Mouse (Mus musculus): ENCODE data around the gene Src.
"Not testable (repeated sequence)": the region's sequence is repeated elsewhere in the genome, so short reads cannot be mapped to it uniquely, and the experiment has no call there.

Gene Src

DNA sequence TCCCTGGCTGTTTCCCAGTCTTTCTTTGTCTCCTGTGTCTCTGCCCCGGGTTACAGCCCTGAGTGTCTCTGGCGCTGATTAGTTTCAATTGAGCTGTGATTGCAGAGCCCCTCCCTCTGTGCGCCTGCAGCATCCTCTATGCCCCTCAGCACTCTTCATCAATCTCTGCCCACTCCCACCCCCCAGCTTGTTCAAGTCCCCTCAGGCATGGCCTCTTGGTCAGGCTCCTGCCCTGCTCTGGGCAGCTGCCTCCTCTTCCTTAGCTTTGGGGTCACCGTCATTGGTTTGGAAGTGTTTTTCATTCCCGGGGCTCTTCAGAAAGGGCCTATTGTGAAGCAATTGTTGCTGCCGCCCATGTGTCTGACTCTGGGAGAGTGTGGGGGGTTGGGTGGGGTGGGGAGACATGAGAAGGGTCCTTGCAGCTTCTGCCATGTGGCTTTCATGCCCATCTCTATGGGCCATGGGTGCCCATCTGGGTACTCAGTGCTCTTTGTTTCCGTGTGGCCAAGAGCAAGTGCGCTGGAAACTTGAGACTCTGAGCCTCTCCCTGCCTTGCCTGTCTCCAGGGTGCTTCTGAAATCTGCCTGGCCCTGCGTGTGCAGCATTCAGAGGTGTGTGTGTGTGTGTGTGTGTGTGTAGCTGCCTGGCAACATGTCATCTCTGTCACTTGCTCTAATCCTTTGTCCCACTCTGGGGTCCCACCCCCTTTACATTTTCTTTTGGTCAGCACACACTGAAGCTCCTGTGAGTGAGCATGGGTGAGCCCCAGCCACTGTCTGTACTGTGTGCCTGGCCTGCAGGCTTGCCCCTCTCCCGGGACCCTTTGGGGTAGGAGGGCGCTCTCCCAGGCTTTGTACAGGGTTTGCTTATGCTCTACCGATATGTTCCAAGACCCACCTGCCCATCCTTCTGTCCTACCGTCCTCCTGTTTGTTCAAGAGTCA is 57.5 kb downstream of the Src start:
- no peak for DNase-seq (ENCODE audit: low spot score in 2 of 2)

DNA sequence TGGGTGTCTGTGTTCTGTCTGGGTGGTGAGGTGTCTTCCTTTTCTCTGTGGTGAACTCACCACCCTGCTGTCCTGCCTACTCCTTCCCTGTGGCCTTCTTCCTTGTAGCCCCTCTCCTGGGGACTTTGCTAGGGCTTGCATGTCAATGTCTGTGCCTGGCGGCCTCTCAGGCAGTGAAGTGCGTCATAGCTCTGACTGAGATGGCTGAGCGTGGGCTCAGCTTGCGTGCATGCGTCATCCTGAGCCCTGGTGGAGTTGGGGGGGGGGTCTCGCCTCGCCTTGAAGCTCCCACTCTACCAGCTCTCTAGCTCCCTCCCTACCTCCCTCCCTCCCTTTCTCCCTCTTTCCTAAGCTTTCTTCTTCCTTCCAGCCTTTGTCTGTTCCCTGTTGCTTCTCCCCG is 60.4 kb downstream of the Src start:
- DNase-seq (ENCODE audit: low spot score in 2 of 2): no peak

DNA sequence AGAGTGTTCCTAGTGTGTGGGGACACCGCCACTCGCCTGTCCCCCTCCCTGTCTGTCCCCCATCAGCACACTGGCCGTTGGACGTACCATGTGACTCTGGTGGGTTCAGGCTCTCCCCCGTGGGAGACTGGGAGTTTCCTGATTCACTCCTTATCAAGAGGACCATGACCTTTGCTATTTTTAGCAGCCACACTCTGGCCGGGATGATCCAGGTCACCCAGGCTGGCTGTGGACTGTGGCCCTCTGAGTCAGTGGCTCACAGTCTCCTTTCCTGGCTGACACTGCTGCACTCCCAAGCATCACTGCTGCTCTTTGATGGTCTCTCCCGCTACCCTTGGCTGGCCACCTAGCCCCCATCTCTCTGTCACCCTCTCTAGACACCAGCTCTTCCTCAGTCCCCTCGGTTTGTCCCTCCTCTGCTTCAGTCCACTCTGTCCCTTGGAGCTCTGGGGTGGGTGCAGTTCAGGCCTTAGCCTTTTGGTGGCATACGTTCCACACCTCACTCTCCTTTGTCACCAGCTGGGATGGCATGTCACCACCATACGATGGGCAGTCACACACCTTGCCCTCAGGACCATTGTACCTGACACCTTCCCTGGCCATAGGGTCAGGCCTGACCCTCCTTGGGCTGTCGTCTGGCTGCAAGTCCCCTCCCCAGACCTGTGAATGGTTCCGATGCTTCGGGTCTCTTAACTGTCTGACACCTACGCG is 61.8 kb downstream of the Src start:
- DNase-seq (ENCODE audit: low spot score in 2 of 2): no peak

DNA sequence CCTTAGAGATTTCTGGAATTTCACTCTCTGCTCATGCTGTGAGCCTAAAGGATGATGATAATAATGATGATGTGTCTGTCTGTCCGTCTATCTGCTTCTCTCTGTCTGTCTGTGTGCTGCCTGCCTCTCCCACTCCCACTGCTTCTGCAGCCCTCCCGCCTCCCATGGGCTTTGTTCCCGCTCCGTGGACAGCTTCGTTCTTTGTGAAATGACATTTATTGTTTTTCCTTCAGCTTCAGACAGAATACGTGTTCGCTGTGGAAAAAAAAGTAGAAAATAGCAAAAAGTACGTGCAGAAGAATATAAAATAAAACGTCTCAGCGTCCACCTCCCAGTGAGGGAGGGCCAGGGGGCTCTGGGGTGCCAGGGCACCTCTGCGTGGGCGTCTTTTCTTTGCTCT is 64.5 kb downstream of the Src start:
- DNase-seq (ENCODE audit: low spot score in 2 of 2): no peak

DNA sequence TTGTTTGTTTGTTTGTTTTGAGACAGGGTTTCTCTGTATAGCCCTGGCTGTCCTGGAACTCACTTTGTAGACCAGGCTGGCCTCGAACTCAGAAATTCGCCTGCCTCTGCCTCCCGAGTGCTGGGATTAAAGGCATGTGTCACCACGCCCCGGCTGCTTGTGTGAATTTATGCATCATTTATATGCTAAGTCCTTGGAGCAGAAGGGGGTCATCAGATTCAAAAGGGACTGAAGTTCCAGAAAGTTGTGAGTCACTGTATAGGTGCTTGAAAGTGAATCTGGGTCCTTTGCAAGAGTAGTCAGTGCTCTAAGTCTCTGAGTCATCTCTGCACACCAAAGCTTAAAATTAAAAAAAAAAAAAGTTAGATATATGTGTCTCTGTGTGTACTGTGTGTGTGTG is 68.3 kb downstream of the Src start:
- not testable (repeated sequence) for DNase-seq (ENCODE audit: low spot score in 2 of 2)

DNA sequence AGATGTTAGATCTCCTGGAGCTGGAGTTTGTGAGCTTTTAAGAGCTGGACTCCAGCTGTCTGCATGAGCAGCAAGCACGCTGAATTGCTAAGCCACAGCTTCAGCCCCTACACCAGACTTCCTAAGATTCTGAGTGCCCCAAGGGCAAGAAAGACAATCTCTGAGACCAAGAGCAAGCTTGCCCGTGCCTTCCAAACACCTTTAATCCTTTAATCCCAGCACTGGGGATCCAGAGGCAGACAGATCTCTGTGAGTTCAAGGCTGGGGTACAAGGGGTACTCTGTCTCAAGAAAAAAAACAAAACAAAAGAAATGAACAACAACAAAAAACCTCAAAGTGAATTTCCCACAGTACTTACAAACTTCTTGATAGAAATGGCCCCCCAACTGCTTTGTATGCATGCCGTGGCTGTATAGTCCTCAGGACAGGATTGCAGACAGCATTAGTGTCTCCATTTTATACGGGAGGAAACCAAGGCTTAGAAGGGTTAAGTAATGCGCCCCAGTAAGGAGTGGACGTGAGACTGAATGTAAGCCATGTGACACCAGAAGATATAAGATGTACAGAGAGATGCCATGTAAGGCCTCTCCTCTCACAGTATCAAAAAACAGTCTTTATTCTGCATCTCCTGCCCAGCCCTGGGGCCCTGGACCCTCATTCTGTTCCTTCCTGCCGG is 68.9 kb downstream of the Src start:
- DNase-seq (ENCODE audit: low spot score in 2 of 2): no peak

DNA sequence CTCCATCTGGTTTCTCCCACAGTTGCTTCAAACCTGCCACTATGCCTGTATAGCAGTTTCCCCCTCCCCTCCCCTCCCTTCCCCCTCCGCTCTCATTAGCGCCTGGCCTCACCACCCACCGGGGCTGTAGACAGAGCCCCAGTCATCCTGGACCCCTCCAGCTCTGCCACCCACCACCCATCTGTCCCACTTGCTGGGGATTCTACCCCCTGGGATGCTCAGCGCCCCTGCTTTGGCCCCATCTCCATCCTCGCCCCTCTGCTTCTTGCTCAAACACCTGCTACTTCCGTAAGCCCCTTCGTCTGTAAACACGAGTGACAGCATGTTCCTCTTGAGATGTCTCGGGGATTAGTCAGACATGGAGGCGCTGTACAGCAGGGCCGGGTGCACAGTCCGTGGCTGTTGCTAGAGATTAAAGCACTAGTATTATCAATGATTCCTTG is 69.5 kb downstream of the Src start:
- no peak for DNase-seq (ENCODE audit: low spot score in 2 of 2)

DNA sequence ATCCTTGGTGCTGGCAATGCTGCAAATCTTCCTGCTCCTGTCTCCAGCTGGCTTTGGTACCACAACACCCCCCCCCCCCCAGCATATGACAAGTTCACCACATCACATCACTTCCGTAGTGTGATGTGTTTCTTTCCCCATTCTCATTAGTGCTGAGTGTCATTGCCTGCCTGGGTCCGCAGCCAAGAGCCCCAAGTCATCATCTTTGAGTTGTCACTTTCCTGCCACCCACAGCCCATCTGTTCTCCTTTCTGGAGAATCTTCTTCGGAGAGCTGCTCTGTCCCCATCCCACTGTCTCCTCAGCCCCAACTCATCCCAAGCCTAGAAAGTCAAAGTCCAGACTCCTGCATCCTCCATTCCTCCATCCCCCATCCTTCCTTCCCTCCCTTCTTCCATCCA is 75.0 kb downstream of the Src start:
- no peak for DNase-seq (ENCODE audit: low spot score in 2 of 2)

DNA sequence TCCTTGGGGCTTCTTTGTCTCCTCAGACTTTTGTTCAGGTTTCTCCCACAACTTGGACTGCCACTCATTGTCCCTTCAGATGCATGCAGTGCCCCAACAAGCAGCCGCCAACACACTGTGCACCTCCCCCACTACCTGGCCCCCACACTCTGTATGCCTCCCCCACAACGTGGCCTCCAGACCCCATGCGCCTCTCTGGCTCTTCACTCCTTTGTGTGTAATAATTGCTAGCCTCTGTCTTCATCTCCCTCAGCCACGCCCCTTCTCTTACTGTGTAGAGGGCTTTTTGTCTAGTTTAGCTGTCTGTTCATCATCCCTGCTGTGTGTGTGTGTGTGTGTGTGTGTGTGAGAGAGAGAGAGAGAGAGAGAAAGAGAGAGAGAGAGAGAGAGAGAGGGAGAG is 80.3 kb downstream of the Src start:
- DNase-seq (ENCODE audit: low spot score in 2 of 2): no peak

DNA sequence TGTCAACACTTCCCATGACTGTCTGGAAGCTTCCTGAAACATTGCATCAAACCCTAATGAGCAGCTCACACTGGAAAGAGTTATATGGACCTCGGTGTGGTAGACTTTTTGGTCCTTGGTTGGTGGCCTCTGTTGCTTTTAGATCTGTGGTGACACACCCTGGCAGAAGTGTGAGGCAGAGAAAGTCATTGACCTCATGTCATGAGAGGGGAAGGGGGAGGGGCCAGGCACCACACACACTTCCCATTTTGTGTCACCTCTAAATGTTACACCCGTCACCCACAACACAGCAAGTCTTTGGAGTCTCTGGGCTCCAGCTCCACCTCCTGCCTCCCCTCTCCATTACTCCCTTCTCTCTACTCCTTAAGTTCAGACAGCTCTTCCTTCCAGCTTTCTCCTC is 82.1 kb downstream of the Src start:
- peak; percentile 31 to 35 for DNase-seq (ENCODE audit: low spot score in 2 of 2)

DNA sequence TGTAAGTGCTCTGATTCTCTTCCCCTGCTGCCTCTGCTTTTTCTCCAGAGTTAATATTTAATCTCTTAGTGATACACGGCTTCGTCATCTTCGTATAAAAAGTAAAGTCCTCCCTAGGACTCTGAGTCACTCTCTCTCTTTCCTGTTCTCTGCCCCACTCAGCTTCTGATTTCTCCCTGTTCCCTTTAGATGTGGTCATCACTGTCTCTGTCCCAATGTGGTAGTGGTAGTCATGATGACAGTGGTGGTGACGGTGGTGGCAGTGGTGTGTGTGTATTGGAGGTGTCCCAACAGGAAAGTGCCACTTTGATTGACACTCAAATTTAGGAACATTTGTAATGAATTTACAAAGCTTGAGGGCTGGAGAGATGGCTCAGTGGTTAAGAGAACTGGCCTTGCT is 83.1 kb downstream of the Src start:
- no peak for DNase-seq (ENCODE audit: low spot score in 2 of 2)

DNA sequence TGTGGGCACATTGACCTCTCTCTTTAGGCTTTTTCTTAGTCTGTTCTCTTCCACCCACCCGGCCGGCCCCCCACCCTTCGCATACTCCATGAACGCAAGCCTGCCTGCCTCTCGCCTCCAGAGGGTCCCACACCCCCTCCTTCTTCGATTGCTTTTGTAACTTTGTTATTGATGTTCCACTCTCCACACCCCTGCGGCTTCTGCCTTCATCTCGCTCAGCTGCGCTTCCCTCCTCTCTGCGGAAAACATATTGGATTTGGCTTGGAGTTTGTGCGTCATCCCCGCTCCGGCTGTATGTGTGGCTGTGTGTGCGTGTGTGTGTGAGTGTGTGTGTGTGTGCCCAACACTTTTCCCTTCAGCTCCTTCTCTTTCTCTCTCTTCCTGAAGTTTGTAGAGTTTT is 88.5 kb downstream of the Src start:
- no peak for DNase-seq (ENCODE audit: low spot score in 2 of 2)

DNA sequence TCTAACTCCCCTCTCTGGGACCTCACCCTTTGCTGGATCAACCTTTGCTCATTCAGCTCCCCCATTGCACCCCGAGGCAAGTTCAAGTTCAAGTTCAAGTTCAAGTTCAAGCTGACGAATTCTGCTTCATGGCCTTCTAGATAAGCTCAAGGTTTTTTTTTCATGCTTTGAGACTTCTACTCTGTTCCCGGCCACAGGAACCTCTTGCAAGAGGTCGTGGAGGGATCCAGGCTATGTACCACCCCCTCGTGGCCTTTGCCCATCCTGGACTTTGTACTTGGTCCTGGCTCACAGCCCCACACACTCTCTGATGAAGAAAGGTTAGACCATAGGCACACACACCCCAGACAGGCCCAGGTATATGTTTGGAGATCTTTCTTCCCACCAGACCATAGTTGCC is 90.9 kb downstream of the Src start:
- DNase-seq (ENCODE audit: low spot score in 2 of 2): no peak

DNA sequence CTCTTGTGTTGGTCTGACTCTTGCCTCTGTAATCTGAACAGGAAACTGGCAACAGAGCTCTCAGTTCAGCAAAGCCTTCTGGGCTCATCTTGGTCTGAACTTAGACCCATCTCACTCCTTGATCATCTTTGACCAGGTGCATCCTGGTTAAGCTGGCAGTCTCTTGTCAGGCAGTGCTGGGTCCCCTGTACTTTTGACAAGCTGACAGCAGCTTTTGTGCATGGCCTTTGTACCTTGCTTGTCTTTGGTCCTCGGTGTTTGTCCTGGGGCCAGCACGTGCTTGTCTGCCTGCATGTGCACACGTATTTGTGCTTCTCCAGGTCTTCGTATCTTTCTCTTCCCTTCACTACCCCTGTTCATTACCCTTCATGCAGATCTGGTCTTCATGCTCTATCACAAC is 91.8 kb downstream of the Src start:
- DNase-seq (ENCODE audit: low spot score in 2 of 2): no peak

DNA sequence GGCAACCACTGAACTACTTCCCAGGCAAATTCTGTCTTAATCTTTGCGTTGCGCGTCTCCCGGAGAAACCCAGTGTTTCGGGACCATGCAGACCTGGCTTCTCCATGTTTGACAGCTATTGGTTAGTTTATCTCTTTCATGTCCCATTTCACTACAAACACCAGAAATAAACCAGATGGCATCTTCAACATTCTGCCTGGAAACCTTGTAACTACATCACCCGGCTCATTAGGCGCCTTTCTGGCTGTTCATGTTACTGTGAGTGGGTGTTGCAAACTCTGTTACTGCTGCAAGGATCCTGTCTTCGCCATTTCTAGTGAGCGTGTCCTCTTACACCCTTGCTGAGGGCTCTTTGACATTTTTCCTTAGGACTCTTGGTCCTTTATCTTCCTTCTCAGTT is 94.6 kb downstream of the Src start:
- no peak for DNase-seq (ENCODE audit: low spot score in 2 of 2)

DNA sequence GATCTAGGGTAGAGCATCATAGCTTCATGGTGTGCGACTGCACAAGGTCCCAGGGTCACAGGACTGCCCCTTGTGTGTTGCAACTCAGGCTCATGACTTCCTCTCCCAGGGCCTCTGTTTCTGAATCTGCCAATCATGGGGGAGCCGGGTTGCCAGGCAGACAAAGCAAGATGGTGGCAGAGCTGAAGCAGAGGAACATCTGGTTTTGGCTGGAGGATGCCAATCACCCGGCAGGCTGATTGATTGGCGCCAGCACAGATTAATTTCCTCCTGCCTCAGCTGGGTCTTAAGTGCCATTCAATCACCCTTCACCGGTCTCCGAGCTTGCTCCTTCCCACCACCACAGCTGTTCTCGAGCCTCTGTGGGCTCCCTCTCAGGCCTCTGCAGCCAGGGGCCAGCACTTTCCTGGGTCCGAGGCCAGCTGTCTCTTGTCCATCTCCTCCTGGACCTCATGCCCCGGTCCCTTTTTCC is 95.5 kb downstream of the Src start:
- no peak for DNase-seq (ENCODE audit: low spot score in 2 of 2)

DNA sequence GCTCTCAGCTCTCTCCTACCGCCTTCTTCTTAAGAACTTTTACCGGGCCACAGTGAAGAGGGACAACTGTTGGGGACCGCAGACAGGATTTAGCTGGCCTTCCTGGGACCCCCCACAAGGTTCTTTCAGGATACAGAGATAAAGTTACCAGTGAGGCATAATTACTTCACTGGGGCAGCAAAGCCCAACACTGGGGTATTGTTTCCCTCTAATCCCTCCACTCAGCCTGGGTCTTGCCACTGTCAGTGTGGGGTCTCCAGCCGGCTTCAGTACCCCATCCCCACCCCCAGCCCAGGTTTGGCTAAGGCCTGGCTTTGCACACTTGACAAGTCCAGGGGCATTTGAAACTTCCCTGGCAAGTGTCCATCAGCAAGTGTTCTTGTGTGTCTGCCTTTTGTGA is 96.1 kb downstream of the Src start:
- DNase-seq (ENCODE audit: low spot score in 2 of 2): no peak

DNA sequence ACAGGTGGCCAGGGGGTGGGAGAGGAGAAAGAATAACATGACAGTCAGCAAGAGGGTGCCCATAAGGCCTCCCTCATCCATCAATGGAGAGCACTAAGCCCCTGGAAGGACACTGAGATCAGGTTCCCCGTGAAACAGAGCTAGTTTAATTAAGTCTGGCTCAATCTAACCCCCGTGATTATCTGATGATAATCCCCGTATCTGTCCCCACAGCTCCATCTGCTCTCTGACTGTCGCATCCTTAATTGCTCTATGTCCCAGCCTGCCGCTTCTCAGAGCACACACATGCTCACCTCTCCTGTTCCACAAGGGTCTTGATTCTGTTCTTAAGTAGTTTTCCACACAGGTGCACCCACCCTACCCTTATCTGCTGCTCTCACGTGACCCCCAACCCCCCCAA is 99.3 kb downstream of the Src start:
- DNase-seq (ENCODE audit: low spot score in 2 of 2): no peak

DNA sequence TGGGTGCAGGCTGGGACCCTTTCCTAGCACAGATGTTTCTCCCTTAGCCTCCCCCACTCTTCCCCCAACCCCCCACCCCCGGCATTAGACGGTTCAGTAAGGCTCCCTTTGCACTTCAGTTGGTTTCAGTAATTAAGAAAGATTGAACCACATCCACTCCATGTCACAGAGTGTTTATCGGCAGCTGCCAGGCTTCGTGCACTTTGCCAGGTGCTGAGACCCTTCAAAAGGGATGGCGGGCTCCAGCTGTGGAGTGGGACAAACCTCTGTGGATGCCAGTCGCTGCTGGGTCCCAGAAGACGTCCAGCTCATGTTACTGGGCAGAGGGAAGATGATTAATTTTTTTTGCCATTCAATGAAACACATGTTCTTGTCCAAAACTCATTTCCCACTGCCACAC is 100.2 kb downstream of the Src start:
- no peak for DNase-seq (ENCODE audit: low spot score in 2 of 2)

DNA sequence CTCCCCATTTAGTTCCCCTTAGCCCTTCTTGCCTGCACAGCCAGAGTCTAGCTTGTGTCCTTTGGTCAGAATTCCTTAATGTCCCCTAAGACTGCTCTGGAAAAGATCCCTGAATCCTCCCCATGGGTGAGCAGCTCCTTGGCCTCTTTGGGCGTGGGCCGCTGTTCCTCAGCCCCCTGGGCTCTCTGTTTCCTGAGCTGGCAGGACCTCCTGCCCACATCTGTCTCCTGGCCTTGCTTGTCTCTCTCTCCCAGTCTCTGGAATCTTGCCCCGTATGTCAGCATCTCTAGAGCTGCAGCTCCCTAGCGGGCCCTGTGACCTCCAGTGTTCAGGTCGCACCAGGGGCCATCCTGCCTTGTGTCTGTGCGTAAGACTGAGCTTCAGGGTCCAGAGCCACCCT is 101.2 kb downstream of the Src start:
- DNase-seq (ENCODE audit: low spot score in 2 of 2): no peak

DNA sequence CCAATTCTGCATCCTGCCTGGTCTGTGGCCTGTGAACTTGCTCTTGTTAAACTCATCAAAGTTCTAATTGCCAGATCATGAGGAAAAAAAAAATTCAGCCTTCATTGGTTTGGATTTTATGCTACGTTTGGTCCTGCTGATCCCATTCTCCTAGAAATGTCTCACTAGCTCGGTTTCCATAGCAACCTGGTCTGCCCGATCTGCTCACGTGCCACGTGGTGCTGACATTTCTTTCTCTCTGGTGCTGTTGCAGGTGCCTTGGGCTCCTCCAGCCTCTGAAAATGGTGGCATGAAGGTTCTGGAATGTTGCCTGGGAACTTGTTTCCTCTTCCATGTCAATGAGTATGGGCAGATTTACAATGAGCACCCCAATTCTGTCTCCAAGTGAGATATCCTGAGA is 102.3 kb downstream of the Src start:
- DNase-seq (ENCODE audit: low spot score in 2 of 2): no peak
